Mouse (Mus musculus) frontal cortex, adult 2 months (tissue): ENCODE data around the gene Rpe. TPM values are rescaled to one million over a fixed set of nuclear protein-coding genes. Genes with fewer than 3 reads are reported as not detected.
"Not testable (repeated sequence)": the region's sequence is repeated elsewhere in the genome, so short reads cannot be mapped to it uniquely, and the experiment has no call there.

ENCODE experiments used
- DNase-seq, 2 experiments: peaks; one replicate each; pipeline ENCODE4 v3.0.0; 2022; ENCODE audit warnings: low spot score in 1 of 2; ENCODE audit errors: extremely low spot score in 1 of 2
- polyA plus RNA-seq: library from polyadenylated mRNA; depleted of rRNA; stranded (reverse); fragments of >200 nt; gene quantifications from 2 replicates; pipeline ENCODE4 v1.2.3, GENCODE M21; 2012; rRNA removed

The Rpe gene
- polyA plus RNA-seq, result 26.1 and 26.5 TPM in 2 replicates

- DNase-seq, result peak; percentile 72 to 92
These were observed at the start of gene Rpe for GRCm38 (mm10) chr1:66700693-66701575. Gene Rpe, plus strand, starts transcription at chr1:66700831.

GRCm38 (mm10) chr1:66655119-66655746 is 45.4 kb upstream of the Rpe start:
- peak in 1 of 2 experiments; percentile 47 for DNase-seq

GRCm38 (mm10) chr1:66655747-66656119 is 44.9 kb upstream of the Rpe start:
- DNase-seq, result peak in 1 of 2 experiments; percentile 79

- DNase-seq, result no peak
These were observed 29.2 kb upstream of the Rpe start for GRCm38 (mm10) chr1:66671475-66671874.

GRCm38 (mm10) chr1:66672812-66673211 is 27.8 kb upstream of the Rpe start:
- no peak for DNase-seq

- DNase-seq, result no peak
These were observed 22.7 kb upstream of the Rpe start for GRCm38 (mm10) chr1:66677928-66678327.

- DNase-seq, result no peak
These were observed 22.0 kb upstream of the Rpe start for GRCm38 (mm10) chr1:66678662-66679061.

GRCm38 (mm10) chr1:66682974-66683373 is 17.7 kb upstream of the Rpe start:
- DNase-seq, result no peak

GRCm38 (mm10) chr1:66691772-66692171 is 8.9 kb upstream of the Rpe start:
- DNase-seq, result no peak

- no peak for DNase-seq
These were observed 8.3 kb upstream of the Rpe start for GRCm38 (mm10) chr1:66692308-66692707.

GRCm38 (mm10) chr1:66692780-66693392 is 7.7 kb upstream of the Rpe start:
- DNase-seq, result peak in 1 of 2 experiments; percentile 7

- DNase-seq, result no peak
These were observed 6.4 kb upstream of the Rpe start for GRCm38 (mm10) chr1:66694266-66694665.

GRCm38 (mm10) chr1:66695296-66695695 is 5.3 kb upstream of the Rpe start:
- no peak for DNase-seq

- DNase-seq, result not testable (repeated sequence)
These were observed 1.0 kb upstream of the Rpe start for GRCm38 (mm10) chr1:66699630-66700029.

- DNase-seq, result no peak
These were observed 410 bp upstream of the Rpe start for GRCm38 (mm10) chr1:66700149-66700692.

- no peak for DNase-seq
These were observed 927 bp downstream of the Rpe start for GRCm38 (mm10) chr1:66701576-66701940.

- DNase-seq, result no peak
These were observed 2.2 kb downstream of the Rpe start for GRCm38 (mm10) chr1:66702623-66703345.

- no peak for DNase-seq
These were observed 3.9 kb downstream of the Rpe start for GRCm38 (mm10) chr1:66704523-66704922.

GRCm38 (mm10) chr1:66712859-66713258 is 12.2 kb downstream of the Rpe start:
- no peak for DNase-seq

GRCm38 (mm10) chr1:66730581-66730980 is 29.9 kb downstream of the Rpe start:
- DNase-seq, result no peak

GRCm38 (mm10) chr1:66768764-66769163 is 68.1 kb downstream of the Rpe start:
- DNase-seq, result no peak
